Mouse (Mus musculus) adrenal gland (tissue): Measurements from ENCODE around the gene Myh10.

Experiments used
- intact Hi-C: fragments of 180-260 bp; cut with DNase I; formaldehyde crosslinking; loops from one replicate; pipeline ENCODE4 v1.15.1; 2025

Gene Myh10

DNA sequence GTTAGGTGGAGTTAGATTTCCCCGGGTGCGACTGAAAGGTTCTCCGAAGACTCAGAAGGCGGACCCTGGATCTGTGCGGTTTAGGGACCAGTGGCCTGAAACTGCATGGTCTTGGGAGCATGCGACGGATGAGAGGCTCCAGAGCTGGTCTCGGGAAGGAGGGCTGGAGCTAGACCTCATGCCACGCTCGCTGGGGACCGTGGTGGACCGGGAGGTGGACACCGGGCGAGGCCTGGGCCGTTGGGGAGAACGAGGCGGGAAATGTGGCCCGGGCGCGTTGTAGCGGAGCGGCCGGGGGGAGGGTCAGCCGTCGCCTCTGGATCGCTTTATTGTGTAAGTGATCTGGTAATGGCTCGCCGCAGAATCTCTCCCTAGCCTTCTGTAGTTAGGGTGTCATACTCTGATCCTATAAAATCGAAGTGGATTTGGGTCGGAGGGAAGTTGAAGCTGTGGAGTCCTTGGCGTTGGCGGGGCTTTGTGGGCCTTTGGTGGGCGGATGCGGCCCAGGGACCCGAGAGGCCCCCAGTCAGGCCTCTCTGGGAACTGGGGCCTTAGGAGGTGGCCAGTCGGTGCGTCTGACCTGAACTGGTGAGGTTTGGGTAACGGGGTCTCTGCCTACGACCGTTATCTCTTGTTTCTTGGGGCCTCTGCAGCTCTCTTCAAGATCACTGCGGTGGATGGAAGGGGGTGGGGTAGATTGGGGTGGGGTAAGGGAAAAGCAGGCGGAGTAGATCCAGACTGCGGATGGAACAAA, 1.5 kb downstream of the Myh10 start:
- intact Hi-C loops = no loop called here

DNA sequence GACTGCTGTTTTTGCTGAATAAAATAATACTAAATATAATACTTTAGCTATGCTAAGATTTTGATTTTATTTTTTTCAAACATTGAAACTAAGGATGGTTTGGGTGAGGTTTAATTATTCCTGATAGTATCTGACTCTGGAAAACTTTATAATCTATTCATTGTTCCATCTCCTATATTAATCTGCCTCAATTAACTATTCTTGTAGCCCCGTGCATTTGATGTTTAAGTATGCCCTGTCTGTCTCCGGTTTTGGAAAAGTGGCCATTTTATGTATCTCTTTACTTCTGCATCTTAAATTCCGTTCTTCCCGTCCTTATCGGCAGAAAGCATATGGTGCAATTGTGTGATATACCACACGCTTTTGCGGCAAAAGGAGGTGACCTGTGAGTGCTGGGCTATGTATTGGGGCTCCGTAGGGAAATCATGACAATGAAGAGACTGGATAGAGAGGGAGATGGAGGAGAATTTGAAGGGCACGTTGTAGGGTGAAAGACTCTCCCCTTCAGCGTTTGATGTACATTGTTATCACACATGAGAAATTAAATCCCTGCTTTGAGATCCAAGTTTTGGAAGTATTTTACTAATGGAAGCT, 2.2 kb downstream of the Myh10 start:
- intact Hi-C loops = no loop called here

DNA sequence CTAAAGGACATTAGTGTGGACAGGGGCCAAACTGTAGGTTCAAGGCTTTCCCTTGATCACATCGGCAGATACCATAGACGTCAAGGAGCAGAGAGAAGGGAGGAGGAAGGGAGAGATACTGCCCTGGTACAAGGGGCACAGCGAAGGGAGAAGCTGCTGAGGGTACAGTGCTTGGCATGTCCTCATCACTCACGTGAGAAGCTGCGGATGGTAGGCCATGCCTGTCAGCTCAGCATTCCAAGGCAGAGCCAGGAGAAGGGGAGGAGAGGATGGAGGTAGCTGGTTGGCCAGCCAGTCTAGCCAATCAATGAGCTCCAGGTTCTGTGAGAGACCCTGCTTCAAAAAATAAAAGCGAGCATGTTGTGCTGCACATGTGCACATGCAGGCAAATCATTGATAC, 11.0 kb downstream of the Myh10 start:
- intact Hi-C loops = no loop called here

DNA sequence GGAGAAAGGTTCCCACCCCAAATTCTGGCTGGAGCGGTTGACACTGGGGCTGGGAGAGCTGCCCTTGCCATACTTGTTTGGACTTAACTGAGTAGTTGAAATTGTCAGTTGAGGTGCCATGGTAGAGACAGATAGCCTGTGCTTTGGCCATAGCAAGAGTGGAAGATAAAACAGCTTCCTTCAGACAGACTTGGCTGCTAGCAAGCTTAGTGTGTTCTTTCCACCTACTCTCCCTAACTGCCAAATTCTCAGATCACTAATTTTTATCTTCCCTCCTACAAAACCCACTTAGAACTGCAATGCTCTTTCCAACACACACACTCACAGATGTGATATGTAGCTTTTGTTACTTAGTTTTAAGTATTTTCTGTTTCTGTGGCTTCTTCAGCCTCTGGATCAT, 12.0 kb downstream of the Myh10 start:
- intact Hi-C loops = no loop called here

DNA sequence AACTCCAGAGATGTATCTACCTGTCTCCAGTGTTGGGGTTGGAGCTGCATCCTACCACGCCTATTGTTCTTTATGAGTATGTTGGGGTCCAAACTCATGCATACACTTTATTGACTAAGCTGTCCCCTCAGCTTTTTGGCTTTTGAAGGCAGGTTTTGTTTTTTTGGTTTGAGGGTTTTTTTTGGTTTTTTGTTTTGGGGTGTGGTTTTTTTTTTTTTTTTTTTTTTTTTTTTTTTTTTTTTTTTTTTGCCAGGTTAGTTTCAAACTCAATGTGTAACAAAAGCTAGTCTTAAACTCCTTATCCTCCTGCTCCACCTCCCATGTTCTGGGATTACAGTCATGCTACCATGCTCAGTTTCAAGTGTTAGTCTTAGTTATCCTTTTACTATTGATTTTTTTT, 12.9 kb downstream of the Myh10 start:
- intact Hi-C loops = no loop called here

DNA sequence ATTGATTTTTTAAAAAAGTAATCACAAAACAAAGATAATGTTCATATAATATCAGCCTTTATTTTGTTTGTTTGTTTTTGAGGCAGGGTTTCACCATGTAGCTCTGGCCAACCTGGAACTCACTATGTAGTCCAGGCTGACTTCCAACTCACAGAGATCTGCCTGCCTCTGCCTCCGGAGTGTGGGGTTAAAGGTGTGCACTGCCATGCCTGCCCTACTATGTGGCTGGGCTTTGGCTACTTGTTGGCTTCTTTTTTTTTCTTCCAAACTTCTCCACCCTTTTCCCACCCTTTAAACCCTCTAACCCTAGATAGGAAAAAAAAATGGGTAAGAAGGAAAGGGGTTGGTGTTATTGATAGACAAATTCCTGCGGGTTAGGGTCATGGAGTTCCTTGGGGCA, 13.5 kb downstream of the Myh10 start:
- intact Hi-C loops = no loop called here

DNA sequence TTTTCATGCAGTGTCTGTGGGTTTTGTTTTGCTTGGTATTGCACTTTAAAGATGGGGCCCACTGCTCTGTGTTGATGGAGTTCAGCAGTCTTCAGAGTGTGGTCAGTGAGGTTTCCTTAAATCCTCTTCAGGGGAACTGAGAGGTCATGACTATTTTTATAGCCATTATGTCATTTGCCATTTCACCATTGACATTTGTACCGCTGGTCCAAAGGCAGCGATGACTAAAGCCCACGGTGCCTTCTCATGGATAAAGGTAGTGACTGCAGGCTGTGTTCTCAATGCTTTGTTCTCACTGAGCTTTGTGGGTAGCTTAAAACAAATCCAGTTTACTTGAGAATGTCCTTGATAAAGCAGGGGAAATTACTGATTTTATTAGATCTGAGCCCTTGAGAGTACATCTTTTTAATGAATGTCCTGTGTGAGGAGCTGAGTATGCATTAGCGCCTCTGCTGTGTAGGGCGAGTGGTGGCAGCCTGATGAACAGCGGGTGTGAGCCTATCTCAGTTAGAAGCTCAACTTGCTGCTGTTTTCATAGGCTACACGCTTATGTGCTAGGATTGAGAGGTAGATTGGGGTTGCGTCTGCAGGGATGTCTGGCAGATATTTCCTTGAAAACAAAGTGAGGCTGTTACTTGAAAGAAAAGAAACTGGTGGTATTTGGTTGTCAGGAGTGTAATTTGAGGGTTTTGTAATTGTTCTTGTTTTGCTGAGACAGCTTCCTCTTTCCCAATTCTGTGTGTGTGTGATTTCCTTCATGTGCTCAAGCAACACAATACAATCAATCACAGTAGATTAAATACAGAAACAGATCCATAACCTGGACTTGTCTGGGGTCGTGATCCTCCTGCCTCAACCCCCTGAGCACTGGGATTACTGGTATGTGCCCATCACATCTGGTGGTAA, 15.4 kb downstream of the Myh10 start:
- intact Hi-C loops = no loop called here

DNA sequence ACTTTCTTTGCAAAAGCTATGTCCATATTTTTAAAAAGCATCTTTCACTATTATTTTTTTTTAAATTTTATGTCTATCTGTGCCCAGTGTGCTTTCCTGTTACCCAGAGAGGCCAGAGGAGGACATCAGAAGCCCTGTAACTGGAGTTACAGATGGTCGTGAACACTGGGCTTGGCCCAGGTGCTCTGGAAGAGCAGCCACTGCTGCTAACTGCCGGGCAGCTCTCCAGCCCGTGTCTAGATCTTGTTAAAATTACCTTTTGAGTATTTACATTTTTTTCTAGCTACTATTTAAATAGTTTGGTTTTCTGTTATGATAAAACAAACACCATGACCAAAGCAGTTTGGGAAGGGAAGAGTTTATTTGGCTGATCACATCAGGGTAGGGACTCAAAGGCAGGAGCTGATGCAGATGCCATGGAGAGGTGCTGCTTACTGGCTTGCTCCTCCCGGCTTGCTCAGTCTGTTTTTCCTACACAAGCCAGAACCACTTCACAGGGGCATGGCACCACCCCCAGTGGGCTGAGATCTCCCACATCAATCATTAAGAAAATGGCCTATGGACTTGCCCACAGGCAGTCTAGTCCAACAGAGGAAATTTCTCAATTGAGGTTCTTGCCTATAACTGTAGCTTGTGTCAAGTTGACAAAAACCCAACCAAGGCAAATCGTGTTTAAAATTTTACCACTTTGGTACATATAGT, 16.7 kb downstream of the Myh10 start:
- intact Hi-C loops = no loop called here

DNA sequence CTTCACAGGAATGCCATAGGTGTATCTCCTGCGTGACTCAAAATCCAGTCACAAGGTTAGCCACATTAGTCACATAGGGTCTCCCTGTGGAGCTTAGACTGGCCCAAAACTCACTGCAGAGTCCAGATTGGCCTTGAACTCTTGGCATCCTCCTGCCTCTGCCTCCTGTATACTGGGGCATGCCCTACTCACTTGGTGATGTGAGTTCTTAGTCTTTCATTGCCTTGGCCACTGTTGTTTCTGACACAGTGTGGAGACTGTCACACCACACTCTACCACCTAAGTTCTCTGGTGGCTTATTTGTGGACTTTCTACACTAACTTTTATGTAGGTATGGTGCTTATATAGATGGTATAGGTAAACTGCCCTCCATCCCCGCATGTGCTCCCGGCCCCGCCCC, 24.8 kb downstream of the Myh10 start:
- intact Hi-C loops = no loop called here

DNA sequence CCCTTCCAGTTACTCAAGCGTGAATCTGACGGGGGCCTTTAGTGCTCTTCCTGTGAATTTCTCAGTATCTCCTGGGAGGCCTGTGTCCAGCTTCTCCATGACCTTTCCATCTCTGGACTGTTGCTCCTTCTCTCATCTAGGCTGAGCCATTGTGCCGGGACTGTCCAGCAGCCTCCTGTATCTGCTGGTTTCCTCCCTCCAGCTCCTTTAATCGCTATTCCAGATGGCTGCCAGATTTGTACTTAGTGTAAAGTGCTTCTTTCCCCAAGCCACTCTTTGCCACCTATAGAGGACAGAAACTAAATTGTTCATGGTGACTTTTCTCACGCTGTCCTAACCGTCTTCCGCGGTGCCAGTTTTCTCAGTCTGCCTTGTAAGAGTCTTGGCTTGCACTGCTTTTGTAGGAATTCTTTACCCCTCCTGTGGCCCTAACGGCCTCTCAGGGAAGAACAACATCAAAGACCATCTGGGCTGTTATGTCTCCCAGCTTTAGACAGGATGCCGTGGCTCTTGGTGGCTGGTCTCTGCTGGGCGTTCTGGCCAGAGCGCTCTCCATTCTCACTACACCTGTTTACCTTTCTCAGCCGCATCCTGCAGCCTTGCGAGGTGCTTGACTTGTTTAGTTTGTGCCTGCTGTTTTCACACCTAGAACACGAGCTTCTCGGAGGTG, 25.9 kb downstream of the Myh10 start:
- intact Hi-C loops = no loop called here

DNA sequence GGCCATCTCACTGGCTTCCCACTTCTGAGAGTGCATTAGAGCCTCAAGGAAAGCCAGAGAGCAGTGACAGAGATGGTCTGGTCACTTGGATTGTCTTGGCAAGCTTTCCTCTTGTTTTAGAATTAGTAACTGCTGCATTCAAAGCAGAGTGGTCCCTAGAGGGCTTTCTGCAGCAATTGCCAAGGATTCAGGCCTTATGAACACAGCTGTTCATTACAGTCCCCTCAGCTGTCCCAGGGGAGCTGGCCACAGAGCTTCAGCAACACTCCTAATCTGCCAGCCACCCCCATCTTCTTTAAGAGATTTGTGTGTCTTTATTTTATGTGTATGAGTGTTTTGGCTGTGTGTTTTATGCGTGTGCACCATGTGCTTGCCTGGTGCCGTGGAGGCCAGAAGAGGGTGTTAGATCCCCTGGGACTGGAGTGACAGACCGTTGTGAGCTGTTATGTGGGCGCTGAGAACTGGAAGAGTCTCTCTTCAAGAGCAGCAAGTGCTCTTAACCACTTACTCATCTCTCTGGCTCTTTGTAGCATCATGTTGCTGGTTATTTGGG, 27.8 kb downstream of the Myh10 start:
- intact Hi-C loops = no loop called here

DNA sequence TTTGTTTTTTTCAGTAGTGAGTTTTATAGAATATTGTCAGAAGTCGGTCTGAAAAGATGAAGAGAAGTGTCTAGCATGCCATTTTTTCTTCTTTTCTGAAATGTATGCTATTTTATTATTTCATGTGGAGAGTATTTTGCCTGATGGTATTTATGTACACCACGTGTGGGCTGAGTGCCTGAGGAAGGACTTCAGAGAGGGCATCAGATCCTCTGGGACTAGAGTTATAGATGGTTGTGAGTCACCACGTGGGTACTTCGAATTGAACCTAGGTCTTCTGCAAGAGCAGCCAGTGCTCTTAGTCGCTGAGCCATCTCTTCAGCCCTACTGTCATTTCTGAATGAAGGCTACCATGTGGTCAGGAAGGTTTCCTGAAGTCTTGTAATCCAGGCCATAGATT, 28.4 kb downstream of the Myh10 start:
- intact Hi-C loops = no loop called here

DNA sequence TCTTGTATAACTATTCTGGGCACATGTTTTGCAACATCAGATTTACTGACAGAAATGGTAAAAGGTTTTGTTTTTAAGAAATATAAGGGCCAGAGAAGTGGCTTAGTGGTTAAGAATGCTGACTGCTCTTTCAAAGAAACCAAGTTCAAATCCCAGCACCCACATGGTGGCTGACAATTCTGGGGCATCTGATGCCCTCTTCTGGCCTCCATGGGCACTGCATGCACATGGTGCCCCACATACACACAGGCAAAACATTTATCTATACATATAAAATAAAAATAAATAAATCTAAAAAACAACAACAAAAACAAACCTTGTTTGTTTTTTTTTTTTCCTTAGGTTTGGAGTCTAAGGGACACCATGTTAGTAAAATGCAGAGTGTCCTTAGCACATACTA, 32.8 kb downstream of the Myh10 start:
- intact Hi-C loops = no loop called here

DNA sequence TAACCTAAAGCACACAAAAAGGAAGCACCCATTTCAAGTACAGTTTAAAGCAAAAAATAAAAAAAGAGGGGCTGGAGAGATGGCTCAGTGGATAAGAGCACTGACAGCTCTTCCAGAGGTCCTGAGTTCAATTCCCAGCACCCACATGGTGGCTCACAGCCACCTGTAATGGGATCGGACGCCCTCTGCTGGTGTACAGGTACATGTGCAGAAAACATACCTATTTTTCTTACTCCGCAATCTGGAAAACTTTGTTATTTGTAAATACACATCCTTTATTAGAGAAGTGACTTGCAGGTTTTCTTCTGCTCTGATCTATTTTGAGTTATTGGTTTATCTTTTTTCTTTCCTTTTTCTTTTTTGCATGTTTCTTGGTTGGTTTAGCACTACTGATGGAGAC, 37.3 kb downstream of the Myh10 start:
- intact Hi-C loops = no loop called here

DNA sequence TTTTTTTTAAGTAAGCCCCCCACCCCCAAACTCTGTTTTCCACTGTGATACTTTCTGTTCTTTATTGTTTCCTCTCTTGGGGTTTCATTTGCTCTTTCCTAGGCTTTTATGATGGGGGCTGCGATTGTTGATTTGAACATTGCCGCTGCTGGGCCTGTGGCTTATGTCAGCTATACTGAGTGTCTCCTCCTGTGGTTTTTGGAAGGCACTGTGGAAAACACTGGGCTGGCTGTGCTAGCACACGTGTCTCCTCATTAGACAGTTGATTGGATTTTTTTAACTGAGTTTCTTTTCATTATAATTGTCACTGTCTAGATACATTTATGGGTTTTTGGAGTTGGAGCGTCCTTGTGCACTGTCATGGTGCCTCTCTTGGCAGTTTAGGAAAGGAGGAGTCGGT, 39.4 kb downstream of the Myh10 start:
- intact Hi-C loops = loop anchor here (5.0 kb wide), 1 partner anchor 163 kb away; no protein-coding TSS in a partner anchor

DNA sequence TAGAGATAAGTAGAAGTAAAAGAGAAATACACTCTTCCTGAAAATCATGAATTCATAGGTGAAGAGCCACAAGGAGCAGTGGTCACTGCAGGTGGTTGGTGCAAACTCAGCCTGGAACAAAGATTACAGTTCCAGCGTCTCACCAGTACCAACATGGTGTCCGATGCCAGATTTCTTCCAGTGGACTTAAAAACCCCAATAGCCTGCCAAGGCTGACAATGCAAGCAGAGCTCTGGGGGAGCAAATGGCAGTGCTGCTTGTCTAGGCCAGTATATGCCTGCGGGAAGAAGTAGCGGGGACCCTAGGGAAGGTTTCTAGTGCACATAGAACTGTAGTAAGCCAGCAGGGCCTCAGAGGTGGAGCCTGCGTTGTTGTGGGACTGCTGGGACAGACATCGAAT, 40.7 kb downstream of the Myh10 start:
- intact Hi-C loops = loop anchor here (5.0 kb wide), 1 partner anchor 165 kb away; no protein-coding TSS in a partner anchor

DNA sequence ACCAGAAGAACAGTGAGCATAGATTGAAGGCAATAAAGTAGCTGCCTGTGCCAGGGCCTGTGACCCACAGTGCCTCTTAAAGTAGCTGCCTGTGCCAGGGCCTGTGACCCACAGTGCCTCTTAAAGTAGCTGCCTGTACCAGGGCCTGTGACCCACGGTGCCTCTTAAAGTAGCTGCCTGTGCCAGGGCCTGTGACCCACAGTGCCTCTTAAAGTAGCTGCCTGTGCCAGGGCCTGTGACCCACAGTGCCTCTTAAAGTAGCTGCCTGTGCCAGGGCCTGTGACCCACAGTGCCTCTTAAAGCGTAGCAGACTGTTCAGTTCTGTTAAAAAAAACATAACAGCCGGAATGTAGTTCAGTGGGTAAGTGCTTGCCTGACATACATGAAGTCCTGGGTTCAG, 42.0 kb downstream of the Myh10 start:
- intact Hi-C loops = loop anchor here (5.0 kb wide), 1 partner anchor 166 kb away; no protein-coding TSS in a partner anchor

DNA sequence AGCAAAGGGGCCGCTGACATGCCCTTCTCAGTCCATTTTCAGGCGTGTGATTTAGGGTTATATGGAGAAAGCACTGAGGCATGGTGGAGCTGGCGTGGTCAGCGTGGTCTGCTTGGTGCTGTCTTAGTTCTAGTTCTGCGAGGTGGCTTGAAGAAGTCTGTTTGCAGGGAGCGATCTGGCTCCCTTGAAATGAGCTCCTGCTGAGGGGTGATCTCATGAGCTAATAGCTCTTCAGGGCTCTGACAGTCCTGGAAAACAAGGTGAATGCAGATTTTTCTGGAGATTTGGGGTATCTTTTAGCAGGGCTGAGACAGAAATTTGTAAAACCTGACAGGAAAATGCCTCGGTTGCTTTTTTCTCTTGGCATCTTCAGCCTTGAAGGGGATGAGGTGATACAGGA, 48.1 kb downstream of the Myh10 start:
- intact Hi-C loops = no loop called here

DNA sequence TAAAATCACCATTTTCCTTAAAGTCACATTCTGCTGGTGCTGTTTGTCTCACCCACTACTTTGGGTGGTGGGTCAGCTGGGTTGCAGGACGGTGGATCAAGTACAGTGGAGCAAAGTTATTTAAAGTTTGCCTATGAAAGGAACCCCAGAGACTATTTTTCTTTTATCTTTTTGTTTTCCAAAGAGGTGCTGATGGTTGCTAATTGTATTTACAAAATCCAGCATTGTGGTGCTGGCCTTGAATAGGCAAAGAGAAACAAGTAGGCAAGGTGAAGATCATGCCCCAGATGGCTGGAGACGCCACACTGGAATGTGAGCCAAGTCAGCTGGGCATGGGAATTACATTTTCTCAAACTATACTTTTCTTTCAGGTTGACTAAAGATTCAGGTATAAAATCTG, 51.3 kb downstream of the Myh10 start:
- intact Hi-C loops = no loop called here

DNA sequence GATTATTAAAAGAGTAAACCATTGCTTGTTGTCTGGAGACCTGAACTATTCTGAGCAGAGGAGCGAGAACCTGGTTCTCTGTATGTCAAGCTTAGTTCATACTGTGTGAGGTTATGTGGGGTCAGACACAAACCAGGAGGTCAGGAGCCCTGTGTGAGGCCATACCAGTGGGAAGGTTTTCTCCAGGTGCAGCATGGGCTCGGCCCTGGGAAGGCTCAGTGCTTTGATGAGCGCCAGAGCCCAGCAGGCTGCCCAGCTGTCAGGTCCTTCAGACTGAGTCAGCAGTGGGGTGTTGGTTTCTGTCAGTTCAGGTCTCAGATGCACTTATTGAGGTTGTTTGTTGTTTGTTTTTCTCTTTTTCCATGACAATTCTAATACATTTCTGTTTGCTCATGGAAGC, 52.8 kb downstream of the Myh10 start:
- intact Hi-C loops = no loop called here
